Mouse (Mus musculus) brown adipose tissue, adult 24 weeks (tissue): ENCODE measurements at regions not wholly inside any gene's neighbourhood (a gene's known extent, or its start where the extent isn't known, plus 50 kb on each side); places are given as distances from the start of the nearest gene placed in this dataset.

Experiments
- H3K27ac ChIP-seq: fragments of 200-500 bp; replicated peaks from 2 replicates; pipeline ENCODE4 v1.5.1; 2012; ENCODE audit warnings: low read depth, mild to moderate bottlenecking, low read length
- H3K4me1 ChIP-seq: fragments of 200-500 bp; 2 replicates; pipeline ENCODE4 v1.6.1; 2012; ENCODE audit warnings: low read length, mixed read lengths; ENCODE audit not compliant: control insufficient read depth, insufficient read depth, insufficient read length
- H3K4me3 ChIP-seq: fragments of 200-500 bp; 2 replicates; pipeline ENCODE4 v1.5.1; 2012; ENCODE audit warnings: low read depth, mild to moderate bottlenecking, low read length, moderate library complexity; ENCODE audit not compliant: insufficient read depth

GRCm38 (mm10) chr14:97356915-97357314 is 812.6 kb downstream of the Dach1 start:
- H3K4me1 ChIP-seq: no peaks in the 10 kb centered on the region
- no peak overlapping the region for H3K4me3 ChIP-seq
- H3K27ac ChIP-seq: no peak overlapping the region

- no peak overlapping the region for H3K4me3 ChIP-seq
- H3K4me1 ChIP-seq: no peaks in the 10 kb centered on the region
- no peak overlapping the region for H3K27ac ChIP-seq
Measured at GRCm38 (mm10) chr14:97347970-97348369, 821.6 kb downstream of the Dach1 start.

- H3K4me3 ChIP-seq: no peak overlapping the region
- H3K27ac ChIP-seq: no peak overlapping the region
- H3K4me1 ChIP-seq: no peaks in the 10 kb centered on the region
Measured at GRCm38 (mm10) chr14:97331388-97331787, 812.5 kb upstream of the Klhl1 start.

- no peak overlapping the region for H3K4me3 ChIP-seq
- H3K27ac ChIP-seq: no peak overlapping the region
- no peaks in the 10 kb centered on the region for H3K4me1 ChIP-seq
Measured at GRCm38 (mm10) chr14:97329979-97330378, 811.1 kb upstream of the Klhl1 start.

GRCm38 (mm10) chr14:97293109-97293508 is 774.2 kb upstream of the Klhl1 start:
- H3K27ac ChIP-seq: no peak overlapping the region
- H3K4me3 ChIP-seq: no peak overlapping the region
- H3K4me1 ChIP-seq: no peaks in the 10 kb centered on the region

- Histone ChIP-seq H3K27ac (no peak overlapping the region), H3K4me3 (no peak overlapping the region), H3K4me1 (no peaks in the 10 kb centered on the region)
Measured at GRCm38 (mm10) chr14:97287447-97287846, 768.5 kb upstream of the Klhl1 start.

GRCm38 (mm10) chr14:97258461-97258860 is 739.6 kb upstream of the Klhl1 start:
- Histone ChIP-seq H3K4me1 (no peaks in the 10 kb centered on the region), H3K27ac (no peak overlapping the region), H3K4me3 (no peak overlapping the region)
